Mouse (Mus musculus): ENCODE data around the gene Olfr701. TPM values are rescaled to one million over a fixed set of nuclear protein-coding genes. Genes with fewer than 3 reads are reported as not detected.

The Olfr701 gene
- polyA plus RNA-seq, 1 experiment from 2014 or later: not detected

Other genes with a start within 250 kb of the Olfr701 start
- gene Olfr693, start 133.5 kb upstream of the Olfr701 start, polyA plus RNA-seq (2015; fragmentation: Nextera tagmentation; extraction: Ambion mirVana): not detected in 2 replicates
- not detected in 2 replicates for gene Olfr694, start 122.3 kb upstream of the Olfr701 start, polyA plus RNA-seq (2015; fragmentation: Nextera tagmentation; extraction: Ambion mirVana)
- gene Olfr695, start 97.7 kb upstream of the Olfr701 start, polyA plus RNA-seq (2015; fragmentation: Nextera tagmentation; extraction: Ambion mirVana): not detected in 2 replicates
- not detected in 2 replicates for gene Olfr697, start 71.7 kb upstream of the Olfr701 start, polyA plus RNA-seq (2015; fragmentation: Nextera tagmentation; extraction: Ambion mirVana)
- gene Olfr698, start 58.7 kb upstream of the Olfr701 start, polyA plus RNA-seq (2015; fragmentation: Nextera tagmentation; extraction: Ambion mirVana): not detected in 2 replicates
- gene Olfr699, start 20.9 kb upstream of the Olfr701 start, polyA plus RNA-seq (2015; fragmentation: Nextera tagmentation; extraction: Ambion mirVana): not detected in 2 replicates
- gene Olfr700, start 5.3 kb upstream of the Olfr701 start, polyA plus RNA-seq (2015; fragmentation: Nextera tagmentation; extraction: Ambion mirVana): not detected in 2 replicates
- not detected in 2 replicates for gene Olfr702, start 19.8 kb downstream of the Olfr701 start, polyA plus RNA-seq (2015; fragmentation: Nextera tagmentation; extraction: Ambion mirVana)
- not detected in 2 replicates for gene Olfr703, start 29.2 kb downstream of the Olfr701 start, polyA plus RNA-seq (2015; fragmentation: Nextera tagmentation; extraction: Ambion mirVana)
- gene Olfr704, start 49.1 kb downstream of the Olfr701 start, polyA plus RNA-seq (2015; fragmentation: Nextera tagmentation; extraction: Ambion mirVana): not detected in 2 replicates
- not detected in 2 replicates for gene Olfr705, start 62.8 kb downstream of the Olfr701 start, polyA plus RNA-seq (2015; fragmentation: Nextera tagmentation; extraction: Ambion mirVana)
- gene Olfr706, start 74.0 kb downstream of the Olfr701 start, polyA plus RNA-seq (2015; fragmentation: Nextera tagmentation; extraction: Ambion mirVana): not detected in 2 replicates
- not detected in 2 replicates for gene Olfr707, start 87.1 kb downstream of the Olfr701 start, polyA plus RNA-seq (2015; fragmentation: Nextera tagmentation; extraction: Ambion mirVana)
- not detected in 2 replicates for gene Olfr1532-ps1, start 93.9 kb downstream of the Olfr701 start, polyA plus RNA-seq (2015; fragmentation: Nextera tagmentation; extraction: Ambion mirVana)
- not detected in 2 replicates for gene Olfr709-ps1, start 118.1 kb downstream of the Olfr701 start, polyA plus RNA-seq (2015; fragmentation: Nextera tagmentation; extraction: Ambion mirVana)
- gene Olfr710, start 134.2 kb downstream of the Olfr701 start, polyA plus RNA-seq (2015; fragmentation: Nextera tagmentation; extraction: Ambion mirVana): not detected in 2 replicates
- gene Olfr6, start 149.8 kb downstream of the Olfr701 start, polyA plus RNA-seq (2015; fragmentation: Nextera tagmentation; extraction: Ambion mirVana): not detected in 2 replicates
- gene Olfr711, start 161.3 kb downstream of the Olfr701 start, polyA plus RNA-seq (2015; fragmentation: Nextera tagmentation; extraction: Ambion mirVana): not detected in 2 replicates
- gene Olfr2, start 191.9 kb downstream of the Olfr701 start, polyA plus RNA-seq (2015; fragmentation: Nextera tagmentation; extraction: Ambion mirVana): not detected in 2 replicates
- gene Olfr713, start 217.0 kb downstream of the Olfr701 start, polyA plus RNA-seq (2015; fragmentation: Nextera tagmentation; extraction: Ambion mirVana): not detected in 2 replicates

Data from intestine, embryonic 16.5 days (tissue).